Mouse (Mus musculus): ENCODE data around the gene Pigo. TPM values are rescaled to one million over a fixed set of nuclear protein-coding genes. Genes with fewer than 3 reads are reported as not detected.

Gene Pigo
- 25.3 and 29.9 TPM in 2 replicates for polyA plus RNA-seq (2015; fragmentation: Nextera tagmentation; extraction: Ambion mirVana)

- H3K4me3 ChIP-seq (replicated peaks), result peak within 1 kb of the TSS; percentile 61
- H3K27ac ChIP-seq, result peak within 1 kb of the TSS; percentile 93
- H3K4me1 ChIP-seq (replicated peaks), result peaks cover 31% of the 10 kb centered on the region
- H3K36me3 ChIP-seq, result peaks cover 70% of the 10 kb centered on the region
- ATAC-seq, result peak; percentile 97
- peak within 1 kb of the TSS; percentile 76 for H3K4me2 ChIP-seq (replicated peaks)
- peak within 1 kb of the TSS; percentile 71 for H3K9ac ChIP-seq (replicated peaks)
- H3K27me3 ChIP-seq, result no peaks in the 10 kb centered on the region
- H3K9me3 ChIP-seq, result no peaks in the 10 kb centered on the region
- 10% methylated on average over 42 of the region's 42 CpGs for WGBS
Observed at GRCm38 (mm10) chr4:43025084-43025960, at the start of gene Pigo. Gene Pigo, minus strand, starts transcription at chr4:43025819.

- H3K4me1 ChIP-seq (replicated peaks), result no peaks in the 10 kb centered on the region
- no peak overlapping the region for H3K4me3 ChIP-seq (replicated peaks)
- H3K27me3 ChIP-seq, result no peaks in the 10 kb centered on the region
- no peak for ATAC-seq
- no peaks in the 10 kb centered on the region for H3K9me3 ChIP-seq
- H3K36me3 ChIP-seq, result no peaks in the 10 kb centered on the region
- no peak overlapping the region for H3K4me2 ChIP-seq (replicated peaks)
- H3K9ac ChIP-seq (replicated peaks), result no peak overlapping the region
- no peak overlapping the region for H3K27ac ChIP-seq
Observed at GRCm38 (mm10) chr4:43074923-43075322, 49.3 kb upstream of the Pigo start.

- Histone ChIP-seq H3K9me3 (no peaks in the 10 kb centered on the region), H3K27ac (no peak overlapping the region), H3K9ac (replicated peaks) (no peak overlapping the region), H3K36me3 (no peaks in the 10 kb centered on the region), H3K27me3 (no peaks in the 10 kb centered on the region), H3K4me2 (replicated peaks) (no peak overlapping the region), H3K4me1 (replicated peaks) (peaks cover 5% of the 10 kb centered on the region; the same call in 1 of the 2 replicates), H3K4me3 (replicated peaks) (no peak overlapping the region)
- no peak for ATAC-seq
- 94% methylated on average over 4 of the region's 4 CpGs for WGBS
Observed at GRCm38 (mm10) chr4:43065471-43065870, 39.9 kb upstream of the Pigo start.

GRCm38 (mm10) chr4:43060286-43060685 lies 34.7 kb upstream of the Pigo start:
- H3K9ac ChIP-seq (replicated peaks), result no peak overlapping the region
- H3K4me2 ChIP-seq (replicated peaks), result peak overlapping the region; percentile 78
- peak overlapping the region; percentile 79; the same call in 1 of the 2 replicates for H3K4me3 ChIP-seq (replicated peaks)
- no peak overlapping the region for H3K27ac ChIP-seq
- H3K9me3 ChIP-seq, result no peaks in the 10 kb centered on the region
- ATAC-seq, result no peak
- H3K36me3 ChIP-seq, result no peaks in the 10 kb centered on the region
- peaks cover 17% of the 10 kb centered on the region for H3K4me1 ChIP-seq (replicated peaks)
- no peaks in the 10 kb centered on the region for H3K27me3 ChIP-seq
- 46% methylated on average over 3 of the region's 3 CpGs for WGBS

GRCm38 (mm10) chr4:43059697-43060096 lies 34.1 kb upstream of the Pigo start:
- no peak for ATAC-seq
- no peak overlapping the region for H3K27ac ChIP-seq
- 38% methylated on average over 3 of the region's 3 CpGs for WGBS

GRCm38 (mm10) chr4:43058753-43059654 lies 33.4 kb upstream of the Pigo start, which contains the start of gene Unc13b:
Gene Unc13b, plus strand, starts transcription at chr4:43058953.
- peak within 1 kb of the TSS; percentile 79 for H3K4me3 ChIP-seq (replicated peaks)
- peak within 1 kb of the TSS; percentile 86 for H3K27ac ChIP-seq
- peak within 1 kb of the TSS; percentile 78 for H3K4me2 ChIP-seq (replicated peaks)
- peak within 1 kb of the TSS; percentile 82 for H3K9ac ChIP-seq (replicated peaks)
- peaks cover 17% of the 10 kb centered on the region for H3K4me1 ChIP-seq (replicated peaks)
- no peaks in the 10 kb centered on the region for H3K9me3 ChIP-seq
- under 1% methylated on average over 79 of the region's 90 CpGs for WGBS
- H3K27me3 ChIP-seq, result no peaks in the 10 kb centered on the region
- ATAC-seq, result peak; percentile 98
- no peaks in the 10 kb centered on the region for H3K36me3 ChIP-seq

More at GRCm38 (mm10) chr4:43059697-43060096, 34.1 kb upstream of the Pigo start:
- Histone ChIP-seq H3K4me2 (replicated peaks) (peak overlapping the region; percentile 78), H3K4me3 (replicated peaks) (peak overlapping the region; percentile 79), H3K4me1 (replicated peaks) (peaks cover 17% of the 10 kb centered on the region), H3K9ac (replicated peaks) (peak overlapping the region; percentile 82), H3K27me3 (no peaks in the 10 kb centered on the region), H3K36me3 (no peaks in the 10 kb centered on the region), H3K9me3 (no peaks in the 10 kb centered on the region)

GRCm38 (mm10) chr4:43058392-43058752 lies 32.8 kb upstream of the Pigo start:
- H3K27me3 ChIP-seq, result no peaks in the 10 kb centered on the region
- H3K9ac ChIP-seq (replicated peaks), result no peak overlapping the region
- H3K36me3 ChIP-seq, result no peaks in the 10 kb centered on the region
- H3K27ac ChIP-seq, result peak overlapping the region; percentile 86
- H3K4me1 ChIP-seq (replicated peaks), result peaks cover 17% of the 10 kb centered on the region
- H3K4me3 ChIP-seq (replicated peaks), result peak overlapping the region; percentile 79
- no peaks in the 10 kb centered on the region for H3K9me3 ChIP-seq
- WGBS, result 22% methylated on average over 8 of the region's 8 CpGs
- peak; percentile 19 for ATAC-seq
- H3K4me2 ChIP-seq (replicated peaks), result peak overlapping the region; percentile 78

GRCm38 (mm10) chr4:43057654-43058053 lies 32.0 kb upstream of the Pigo start:
- H3K9me3 ChIP-seq, result no peaks in the 10 kb centered on the region
- ATAC-seq, result no peak
- H3K4me3 ChIP-seq (replicated peaks), result no peak overlapping the region
- H3K27ac ChIP-seq, result no peak overlapping the region
- H3K9ac ChIP-seq (replicated peaks), result no peak overlapping the region
- H3K4me2 ChIP-seq (replicated peaks), result no peak overlapping the region
- no peaks in the 10 kb centered on the region for H3K27me3 ChIP-seq
- no peaks in the 10 kb centered on the region for H3K36me3 ChIP-seq
- H3K4me1 ChIP-seq (replicated peaks), result peaks cover 17% of the 10 kb centered on the region
- 95% methylated on average over 5 of the region's 5 CpGs for WGBS

GRCm38 (mm10) chr4:43052627-43053026 lies 27.0 kb upstream of the Pigo start:
- H3K4me1 ChIP-seq (replicated peaks), result 0 out of 2 replicates have a peak, but pooled peaks cover 3% of the 10 kb centered on the region
- H3K4me3 ChIP-seq (replicated peaks), result no peak overlapping the region
- no peak overlapping the region for H3K9ac ChIP-seq (replicated peaks)
- no peaks in the 10 kb centered on the region for H3K27me3 ChIP-seq
- H3K4me2 ChIP-seq (replicated peaks), result no peak overlapping the region
- ATAC-seq, result no peak
- no peaks in the 10 kb centered on the region for H3K9me3 ChIP-seq
- H3K36me3 ChIP-seq, result no peaks in the 10 kb centered on the region
- WGBS, result 11% methylated on average over 4 of the region's 4 CpGs
- no peak overlapping the region for H3K27ac ChIP-seq

- no peak overlapping the region for H3K9ac ChIP-seq (replicated peaks)
Observed at GRCm38 (mm10) chr4:43047231-43047630, 21.6 kb upstream of the Pigo start.

GRCm38 (mm10) chr4:43046607-43047006 lies 21.0 kb upstream of the Pigo start:
- peak overlapping the region; percentile 52 for H3K4me3 ChIP-seq (replicated peaks)
- no peaks in the 10 kb centered on the region for H3K27me3 ChIP-seq
- peaks cover 40% of the 10 kb centered on the region for H3K4me1 ChIP-seq (replicated peaks)
- H3K27ac ChIP-seq, result 0 out of 2 replicates have a peak overlapping the region, but pooled peaks have one; percentile 1
- H3K9ac ChIP-seq (replicated peaks), result no peak overlapping the region
- 56% methylated on average over 5 of the region's 5 CpGs for WGBS
- H3K36me3 ChIP-seq, result no peaks in the 10 kb centered on the region
- peak overlapping the region; percentile 80 for H3K4me2 ChIP-seq (replicated peaks)
- no peaks in the 10 kb centered on the region for H3K9me3 ChIP-seq
- no peak for ATAC-seq

More at GRCm38 (mm10) chr4:43047231-43047630, 21.6 kb upstream of the Pigo start:
- WGBS, result 4% methylated on average over 5 of the region's 5 CpGs
- ATAC-seq, result no peak
- H3K4me2 ChIP-seq (replicated peaks), result peak overlapping the region; percentile 80
- H3K27ac ChIP-seq, result no peak overlapping the region
- H3K36me3 ChIP-seq, result no peaks in the 10 kb centered on the region
- peak overlapping the region; percentile 52; the same call in 1 of the 2 replicates for H3K4me3 ChIP-seq (replicated peaks)
- H3K4me1 ChIP-seq (replicated peaks), result peaks cover 40% of the 10 kb centered on the region
- no peaks in the 10 kb centered on the region for H3K9me3 ChIP-seq
- no peaks in the 10 kb centered on the region for H3K27me3 ChIP-seq

All from midbrain, embryonic 13.5 days (tissue).